Mouse (Mus musculus) thymus, adult 2 months (tissue): ENCODE measurements around the gene Speer4e. TPM values are rescaled to one million over a fixed set of nuclear protein-coding genes. Genes with fewer than 3 reads are reported as not detected.
"Not testable (repeated sequence)": the region's sequence is repeated elsewhere in the genome, so short reads cannot be mapped to it uniquely, and the experiment has no call there.

Experiments
- DNase-seq: peaks from one replicate; pipeline ENCODE4 v3.0.0; 2021
- H3K27ac ChIP-seq: fragments of 200-500 bp; 2 replicates; pipeline ENCODE4 v1.5.1; 2012; ENCODE audit warnings: low read length, control low read depth; ENCODE audit not compliant: control insufficient read depth, insufficient read depth
- H3K27me3 ChIP-seq: fragments of 200-500 bp; 2 replicates; pipeline ENCODE4 v1.6.1; 2012; ENCODE audit warnings: mild to moderate bottlenecking, low read length, moderate library complexity, mixed read lengths; ENCODE audit not compliant: control insufficient read depth, insufficient read depth
- H3K36me3 ChIP-seq: fragments of 200-500 bp; 2 replicates; pipeline ENCODE4 v1.6.1; 2012; ENCODE audit warnings: mild to moderate bottlenecking, low read length, moderate library complexity; ENCODE audit not compliant: control insufficient read depth, insufficient read depth
- H3K4me1 ChIP-seq: fragments of 200-500 bp; replicated peaks from 2 replicates; pipeline ENCODE4 v1.6.1; 2012; ENCODE audit warnings: low read length; ENCODE audit not compliant: control insufficient read depth, insufficient read depth
- H3K4me3 ChIP-seq: fragments of 200-500 bp; 2 replicates; pipeline ENCODE4 v1.5.1; 2012; ENCODE audit warnings: mild to moderate bottlenecking, low read length, control low read depth, moderate library complexity; ENCODE audit not compliant: control insufficient read depth, insufficient read depth
- WGBS: fragments of 180-500 bp; shearing (Covaris S2); methylation state at CpG from one replicate; pipeline ENCODE4 v1.1.7; 2018; 5-methylcytosine and 5-hydroxymethylcytosine counted together
- polyA plus RNA-seq: library from polyadenylated mRNA; depleted of rRNA; stranded (reverse); fragments of >200 nt; gene quantifications from 2 replicates; pipeline ENCODE4 v1.2.3, GENCODE M21; 2012; rRNA removed

Speer4e gene
- not detected in 2 replicates for polyA plus RNA-seq

GRCm38 (mm10) chr5:14938329-14938728 lies at the start of gene Speer4e:
Speer4e (minus strand) TSS chr5:14938429.
- WGBS: 68% methylated on average over 1 of the region's 1 CpGs
- not testable (repeated sequence) for H3K36me3 ChIP-seq, H3K27ac ChIP-seq, H3K4me3 ChIP-seq, H3K27me3 ChIP-seq, DNase-seq, H3K4me1 ChIP-seq

DNA sequence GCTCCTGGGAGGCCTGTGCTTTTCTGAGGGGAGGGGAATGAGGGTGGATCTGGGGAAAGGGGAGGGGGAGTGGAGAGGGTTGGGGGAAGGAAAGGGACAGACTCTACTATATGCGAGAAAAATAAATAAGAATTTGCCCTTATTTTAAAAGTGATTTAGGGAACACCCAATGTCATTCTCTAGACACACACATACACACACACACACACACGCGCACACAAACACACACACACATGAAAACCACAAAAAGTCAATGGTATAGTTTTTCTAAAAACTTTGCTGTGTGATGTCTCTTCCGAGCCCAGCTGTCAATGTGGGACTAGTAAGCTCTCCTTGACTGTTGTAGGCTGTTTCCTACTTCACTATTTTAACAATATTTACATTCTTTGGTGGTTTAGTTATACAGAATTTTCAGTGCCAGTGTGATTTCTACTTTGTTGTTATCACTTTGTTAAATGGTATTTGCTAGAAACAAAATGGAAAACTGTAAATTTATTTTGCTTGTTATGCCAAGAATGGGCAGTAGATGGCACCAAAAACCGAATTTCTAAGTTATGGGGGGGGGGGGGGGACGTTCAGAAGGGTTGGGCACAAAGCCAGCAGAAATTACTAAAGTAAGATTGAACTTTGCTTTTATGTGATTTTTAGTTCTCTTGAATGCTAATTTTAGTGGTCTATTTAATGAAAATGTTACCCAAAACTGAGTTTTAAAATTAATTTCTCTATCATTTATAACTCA lies 48.6 kb upstream of the Speer4e start:
- not testable (repeated sequence) for H3K27ac ChIP-seq, H3K36me3 ChIP-seq, H3K27me3 ChIP-seq, H3K4me1 ChIP-seq, DNase-seq, H3K4me3 ChIP-seq
- WGBS: 44% methylated on average over 6 of the region's 6 CpGs

GRCm38 (mm10) chr5:14978835-14979234 lies 40.6 kb upstream of the Speer4e start, which contains the start of gene Gm10354:
Gm10354 (minus strand) TSS chr5:14978935.
- H3K4me1 ChIP-seq, H3K27ac ChIP-seq, H3K36me3 ChIP-seq, H3K4me3 ChIP-seq, DNase-seq, H3K27me3 ChIP-seq: not testable (repeated sequence)
- WGBS: 22% methylated on average over 1 of the region's 1 CpGs

DNA sequence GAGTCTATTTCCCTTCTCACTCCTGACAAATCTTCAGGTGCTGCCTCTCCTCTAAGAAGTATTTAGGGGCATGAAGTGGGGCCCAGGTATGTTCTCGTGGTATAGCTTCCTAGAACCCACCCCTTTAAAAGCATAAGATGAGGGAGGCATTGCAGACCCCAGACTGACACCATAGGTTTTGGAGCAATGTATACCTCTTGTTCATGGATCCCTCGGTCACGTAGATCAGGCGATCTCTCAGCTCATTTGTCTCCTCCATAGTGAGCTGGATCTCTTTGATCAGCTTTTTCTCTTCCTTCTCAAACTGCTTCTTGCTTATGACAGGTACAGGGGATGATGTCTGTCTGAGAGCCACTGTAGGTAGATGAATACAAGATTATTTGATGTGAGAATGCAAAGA lies 39.1 kb upstream of the Speer4e start:
- not testable (repeated sequence) for H3K27me3 ChIP-seq, DNase-seq, H3K27ac ChIP-seq, H3K4me3 ChIP-seq, H3K36me3 ChIP-seq, H3K4me1 ChIP-seq
- 82% methylated on average over 4 of the region's 4 CpGs for WGBS

- H3K27me3 ChIP-seq, H3K4me1 ChIP-seq, H3K36me3 ChIP-seq, H3K27ac ChIP-seq, H3K4me3 ChIP-seq, DNase-seq: not testable (repeated sequence)
- WGBS: 83% methylated on average over 4 of the region's 4 CpGs
Measured at GRCm38 (mm10) chr5:14975294-14975693, 37.1 kb upstream of the Speer4e start.

DNA sequence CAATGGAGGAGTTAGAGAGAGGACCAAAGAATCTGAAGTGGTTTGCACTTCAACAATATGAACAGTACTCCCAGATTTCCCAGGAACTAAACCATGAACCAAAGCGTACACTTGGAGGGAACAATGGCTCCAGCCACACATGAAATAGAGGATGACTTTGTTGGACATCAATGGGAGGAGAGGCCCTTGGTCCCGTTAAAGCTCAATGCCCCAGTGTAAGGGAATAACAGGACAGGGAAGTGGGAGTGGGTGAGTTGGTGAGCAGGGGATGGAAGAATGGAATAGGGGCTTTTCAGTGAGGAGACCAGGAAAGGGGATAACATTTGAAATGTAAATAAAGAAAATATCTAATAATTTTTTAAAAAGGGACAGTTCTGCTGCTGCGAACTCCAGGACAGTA lies 34.6 kb upstream of the Speer4e start:
- WGBS: 82% methylated on average over 3 of the region's 3 CpGs
- H3K27me3 ChIP-seq, H3K4me3 ChIP-seq, H3K36me3 ChIP-seq, H3K4me1 ChIP-seq, DNase-seq, H3K27ac ChIP-seq: not testable (repeated sequence)

- not testable (repeated sequence) for H3K27me3 ChIP-seq, H3K4me3 ChIP-seq, H3K36me3 ChIP-seq, H3K27ac ChIP-seq, H3K4me1 ChIP-seq, DNase-seq
- WGBS: 82% methylated on average over 13 of the region's 13 CpGs
Measured at GRCm38 (mm10) chr5:14963821-14964220, 25.6 kb upstream of the Speer4e start.

GRCm38 (mm10) chr5:14961502-14961901 lies 23.3 kb upstream of the Speer4e start:
- not testable (repeated sequence) for DNase-seq, H3K4me3 ChIP-seq, H3K27ac ChIP-seq, H3K36me3 ChIP-seq, H3K27me3 ChIP-seq, H3K4me1 ChIP-seq
- WGBS: 82% methylated on average over 4 of the region's 4 CpGs

GRCm38 (mm10) chr5:14955928-14956706 lies 17.9 kb upstream of the Speer4e start:
- H3K27ac ChIP-seq, H3K4me3 ChIP-seq, H3K36me3 ChIP-seq, H3K4me1 ChIP-seq, H3K27me3 ChIP-seq, DNase-seq: not testable (repeated sequence)
- 93% methylated on average over 1 of the region's 1 CpGs for WGBS

- H3K36me3 ChIP-seq, H3K27me3 ChIP-seq, H3K27ac ChIP-seq, H3K4me1 ChIP-seq, H3K4me3 ChIP-seq, DNase-seq: not testable (repeated sequence)
Measured at GRCm38 (mm10) chr5:14953587-14953986, 15.4 kb upstream of the Speer4e start.

- not testable (repeated sequence) for H3K27me3 ChIP-seq
- WGBS: 78% methylated on average over 3 of the region's 3 CpGs
Measured at GRCm38 (mm10) chr5:14952749-14953148, 14.5 kb upstream of the Speer4e start.

More at GRCm38 (mm10) chr5:14952749-14953148, 14.5 kb upstream of the Speer4e start:
- not testable (repeated sequence) for H3K27ac ChIP-seq, H3K4me3 ChIP-seq, H3K36me3 ChIP-seq, H3K4me1 ChIP-seq, DNase-seq
